12 mouse cellular contexts compared by ENCODE assay signal in genomic region chr1:109086110-109086509, GRCm38 (mm10).
"Had no signal": no experiment of that assay in that cellular context is flagged by ENCODE, and none has a peak within 500 bp of the region (broad histone marks: within the 10 kb centered on the region; RNA-seq: fewer than 3 reads in every experiment).

No protein-coding gene starts in this region.

- H3K27ac ChIP-seq: kidney, embryonic 15.5 days; limb, embryonic 13.5 days; liver, embryonic 14.5 days; stomach, embryonic 15.5 days had no signal

- H3K4me3 ChIP-seq: kidney, embryonic 15.5 days; limb, embryonic 13.5 days; stomach, embryonic 15.5 days had no signal

- H3K27me3 ChIP-seq: kidney, embryonic 15.5 days; limb, embryonic 13.5 days; stomach, embryonic 15.5 days had no signal

- H3K9me3 ChIP-seq: kidney, embryonic 15.5 days; limb, embryonic 13.5 days; stomach, embryonic 15.5 days had no signal

- H3K4me2 ChIP-seq: kidney, embryonic 15.5 days; limb, embryonic 13.5 days; stomach, embryonic 15.5 days had no signal

- H3K36me3 ChIP-seq: kidney, embryonic 15.5 days; limb, embryonic 13.5 days; stomach, embryonic 15.5 days had no signal

- H3K4me1 ChIP-seq: kidney, embryonic 15.5 days; limb, embryonic 13.5 days; stomach, embryonic 15.5 days had no signal

- H3K9ac ChIP-seq: kidney, embryonic 15.5 days; limb, embryonic 13.5 days; liver, embryonic 14.5 days; stomach, embryonic 15.5 days had no signal

- DNase-seq: kidney, adult 2 months; kidney, postnatal 14 days; left cerebral cortex, postnatal 4 days; lung, adult 18-20 months; lung, postnatal 36 days; right cerebral cortex, postnatal 14 days; thymus, postnatal 36 days had no signal

- ATAC-seq: midbrain, embryonic 16.5 days had no signal
